Comparison of ENCODE assay signal across 9 mouse cellular contexts in the genomic region with DNA sequence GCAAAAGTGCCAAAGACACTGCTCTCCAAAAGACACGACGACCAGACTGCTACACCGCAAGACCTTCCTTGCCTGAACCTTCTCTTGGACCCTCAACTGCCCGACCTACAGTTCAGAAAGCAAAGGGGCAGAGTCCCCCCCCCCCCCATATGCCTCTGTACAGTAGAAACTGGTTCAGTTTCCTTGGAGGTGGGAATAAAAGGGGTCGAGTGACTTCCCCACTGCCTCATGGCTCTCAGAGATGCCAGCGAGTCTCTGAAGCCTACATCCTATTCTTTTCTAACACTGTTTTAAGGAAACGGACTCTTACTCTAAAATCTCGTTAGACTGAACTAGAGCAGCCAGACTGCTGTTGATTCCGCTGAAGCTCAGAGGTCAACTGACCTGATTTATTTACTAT. TPM values are rescaled to one million over a fixed set of nuclear protein-coding genes. Genes with fewer than 3 reads are reported as not detected.
A peak's percentile ranks its signal among the peaks of the same experiment; 100 is the strongest.
DNase-seq lines count a peak whose midpoint lies in the region; ATAC-seq and TF ChIP-seq lines count a peak whose summit lies in the region.
"Had no signal": no experiment of that assay in that cellular context is flagged by ENCODE, and none has a peak within 500 bp of the region (broad histone marks: within the 10 kb centered on the region; RNA-seq: fewer than 3 reads in every experiment).

No protein-coding gene starts in this region.

- ATAC-seq in heart, embryonic 13.5 days (ENCODE audit: extremely low read depth, insufficient number of reproducible peaks, low FRiP score, low TSS enrichment), result no peak
- ATAC-seq in hindbrain, embryonic 12.5 days (ENCODE audit: low FRiP score), result no peak

- no peaks in the 10 kb centered on the region for H3K9me3 ChIP-seq in heart, embryonic 13.5 days
- no peaks in the 10 kb centered on the region for H3K9me3 ChIP-seq in E14TG2a.4 (ENCODE audit: low read length)
- H3K9me3 ChIP-seq in hindbrain, embryonic 12.5 days (replicated peaks), result no peaks in the 10 kb centered on the region
- H3K9me3 ChIP-seq in midbrain, embryonic 10.5 days (replicated peaks), result no peaks in the 10 kb centered on the region

- peaks cover 24% of the 10 kb centered on the region for H3K27me3 ChIP-seq in heart, embryonic 13.5 days (replicated peaks)
- peaks cover 50% of the 10 kb centered on the region for H3K27me3 ChIP-seq in E14TG2a.4 (ENCODE audit: insufficient read depth, low read length)
- H3K27me3 ChIP-seq in hindbrain, embryonic 12.5 days, result peaks cover 28% of the 10 kb centered on the region
- H3K27me3 ChIP-seq in midbrain, embryonic 10.5 days (ENCODE audit: low read depth, poor library complexity, severe bottlenecking), result peaks cover 46% of the 10 kb centered on the region

- H3K9ac ChIP-seq in heart, embryonic 13.5 days, result peak overlapping the region; percentile 76
- H3K9ac ChIP-seq in hindbrain, embryonic 12.5 days, result no peak overlapping the region

- no peak for TF ChIP-seq CTCF in E14TG2a.4 (conservative IDR thresholded peaks at IDR 0.05; ENCODE audit: low read length)

- 38% methylated on average over 9 of the region's 9 CpGs for WGBS in heart, embryonic 13.5 days
- 44% methylated on average over 9 of the region's 9 CpGs for WGBS in hindbrain, embryonic 12.5 days
- WGBS in midbrain, embryonic 10.5 days, result 44% methylated on average over 9 of the region's 9 CpGs

- peak overlapping the region; percentile 56 for H3K4me3 ChIP-seq in heart, embryonic 13.5 days
- H3K4me3 ChIP-seq in E14TG2a.4 (replicated peaks; ENCODE audit: low read length), result peak overlapping the region; percentile 73
- H3K4me3 ChIP-seq in hindbrain, embryonic 12.5 days, result peak overlapping the region; percentile 44
- peak overlapping the region; percentile 65 for H3K4me3 ChIP-seq in midbrain, embryonic 10.5 days

- peak overlapping the region; percentile 96 for H3K4me2 ChIP-seq in heart, embryonic 13.5 days
- H3K4me2 ChIP-seq in hindbrain, embryonic 12.5 days (replicated peaks), result peak overlapping the region; percentile 86

- peaks cover 19% of the 10 kb centered on the region for H3K4me1 ChIP-seq in heart, embryonic 13.5 days
- H3K4me1 ChIP-seq in E14TG2a.4 (replicated peaks; ENCODE audit: low read depth, low read length), result peaks cover 17% of the 10 kb centered on the region; the same call in 1 of the 2 replicates
- peaks cover 8% of the 10 kb centered on the region for H3K4me1 ChIP-seq in hindbrain, embryonic 12.5 days
- peaks cover 16% of the 10 kb centered on the region for H3K4me1 ChIP-seq in midbrain, embryonic 10.5 days

- no peaks in the 10 kb centered on the region for H3K36me3 ChIP-seq in heart, embryonic 13.5 days
- no peaks in the 10 kb centered on the region for H3K36me3 ChIP-seq in E14TG2a.4 (ENCODE audit: insufficient read depth, low read length)
- no peaks in the 10 kb centered on the region for H3K36me3 ChIP-seq in hindbrain, embryonic 12.5 days
- no peaks in the 10 kb centered on the region for H3K36me3 ChIP-seq in midbrain, embryonic 10.5 days

- no peak for DNase-seq in heart, postnatal 4 days
- no peak for DNase-seq in midbrain, embryonic 10.5 days (ENCODE audit: low spot score)
- no peak for DNase-seq in thymus, postnatal 36 days
- no peak for DNase-seq in cerebellum, adult 9-10 months
- no peak for DNase-seq in urinary bladder, postnatal 14 days (ENCODE audit: low spot score)

- H3K27ac ChIP-seq in heart, embryonic 13.5 days (replicated peaks), result peak overlapping the region; percentile 87; the same call in 1 of the 2 replicates
- no peak overlapping the region for H3K27ac ChIP-seq in hindbrain, embryonic 12.5 days
- no peak overlapping the region for H3K27ac ChIP-seq in midbrain, embryonic 10.5 days (replicated peaks)

RNA-seq across cellular contexts. Expression of gene Fbln5, which starts 0.7 kb away (rescaled TPM):
- 154 and 160 TPM in 2 replicates for polyA plus RNA-seq in heart, embryonic 13.5 days (2015; fragmentation: Nextera tagmentation; extraction: Ambion mirVana)
- 10 to 100 TPM; 57.0 to 69.2 TPM for total RNA-seq in heart, postnatal 4 days (2021)
- 24.4 and 30.6 TPM in 2 replicates for polyA plus RNA-seq in hindbrain, embryonic 12.5 days (2016; fragmentation: Nextera tagmentation; extraction: Ambion mirVana)
- 11.4 and 13.9 TPM in 2 replicates for polyA plus RNA-seq in midbrain, embryonic 10.5 days (2016; fragmentation: Nextera tagmentation; extraction: Ambion mirVana)
- polyA plus RNA-seq: CD4-positive, CD25-positive, alpha-beta regulatory T cell, adult 4 months had no signal
